Mouse (Mus musculus) heart, postnatal 25 days (tissue): ENCODE results near the gene Ctrc. TPM values are rescaled to one million over a fixed set of nuclear protein-coding genes. Genes with fewer than 3 reads are reported as not detected.

Experiments
- DNase-seq: peaks from one replicate; pipeline ENCODE4 v3.0.0; 2022; ENCODE audit warnings: low spot score
- intact Hi-C: fragments of 180-260 bp; cut with DNase I; formaldehyde crosslinking; loops from one replicate; pipeline ENCODE4 v1.15.1; 2025
- total RNA-seq, 2 experiments: library from RNA; stranded (reverse); gene quantifications; 2 replicates each; pipeline ENCODE4 v1.2.3; 2021

Gene Ctrc
- total RNA-seq, 2 experiments from 2014 or later, result not detected

GRCm38 (mm10) chr4:141869436-141870215 lies 23.5 kb upstream of the Ctrc start:
- intact Hi-C loops, result loop anchor here (5.0 kb wide), 1 partner anchor 48 kb away; no protein-coding TSS in a partner anchor
- no peak for DNase-seq

- no peak for DNase-seq
- intact Hi-C loops, result no loop called here
Measured at GRCm38 (mm10) chr4:141868051-141868450, 21.9 kb upstream of the Ctrc start.

GRCm38 (mm10) chr4:141867498-141867897 lies 21.3 kb upstream of the Ctrc start:
- no peak for DNase-seq

GRCm38 (mm10) chr4:141866933-141867490 lies 20.9 kb upstream of the Ctrc start:
- intact Hi-C loops, result no loop called here
- no peak for DNase-seq

More at GRCm38 (mm10) chr4:141867498-141867897, 21.3 kb upstream of the Ctrc start:
- intact Hi-C loops, result no loop called here

GRCm38 (mm10) chr4:141865600-141865999 lies 19.4 kb upstream of the Ctrc start:
- no peak for DNase-seq
- intact Hi-C loops, result no loop called here

- intact Hi-C loops, result no loop called here
Measured at GRCm38 (mm10) chr4:141865006-141865405, 18.8 kb upstream of the Ctrc start.

GRCm38 (mm10) chr4:141864506-141864905 lies 18.3 kb upstream of the Ctrc start:
- DNase-seq, result no peak
- intact Hi-C loops, result no loop called here

More at GRCm38 (mm10) chr4:141865006-141865405, 18.8 kb upstream of the Ctrc start:
- DNase-seq, result no peak

GRCm38 (mm10) chr4:141863726-141864280 lies 17.6 kb upstream of the Ctrc start:
- DNase-seq, result no peak
- intact Hi-C loops, result no loop called here

- no peak for DNase-seq
- intact Hi-C loops, result no loop called here
Measured at GRCm38 (mm10) chr4:141862867-141863266, 16.7 kb upstream of the Ctrc start.

- intact Hi-C loops, result no loop called here
- DNase-seq, result no peak
Measured at GRCm38 (mm10) chr4:141861591-141862295, 15.6 kb upstream of the Ctrc start.

GRCm38 (mm10) chr4:141860246-141860841 lies 14.2 kb upstream of the Ctrc start:
- intact Hi-C loops, result no loop called here
- DNase-seq, result no peak

- intact Hi-C loops, result no loop called here
- no peak for DNase-seq
Measured at GRCm38 (mm10) chr4:141859351-141859750, 13.2 kb upstream of the Ctrc start.

- DNase-seq, result no peak
- intact Hi-C loops, result no loop called here
Measured at GRCm38 (mm10) chr4:141858501-141858900, 12.3 kb upstream of the Ctrc start.

- intact Hi-C loops, result loop anchor here (1.0 kb wide), 1 partner anchor 101 kb away; no protein-coding TSS in a partner anchor
- DNase-seq, result peak; percentile 60
Measured at GRCm38 (mm10) chr4:141857422-141857930, 11.3 kb upstream of the Ctrc start.

GRCm38 (mm10) chr4:141853437-141853836 lies 7.3 kb upstream of the Ctrc start:
- DNase-seq, result no peak
- intact Hi-C loops, result loop anchor here (2.0 kb wide), 2 partner anchors 43 to 235 kb away; partner anchors contain the start of gene Tmem82

GRCm38 (mm10) chr4:141834536-141835095 lies 11.5 kb downstream of the Ctrc start:
- intact Hi-C loops, result no loop called here

GRCm38 (mm10) chr4:141833911-141834310 lies 12.2 kb downstream of the Ctrc start:
- intact Hi-C loops, result no loop called here
- DNase-seq, result no peak

More at GRCm38 (mm10) chr4:141834536-141835095, 11.5 kb downstream of the Ctrc start:
- DNase-seq, result no peak

GRCm38 (mm10) chr4:141831361-141831760 lies 14.8 kb downstream of the Ctrc start:
- no peak for DNase-seq
- intact Hi-C loops, result no loop called here

GRCm38 (mm10) chr4:141830381-141830780 lies 15.8 kb downstream of the Ctrc start:
- intact Hi-C loops, result no loop called here

More at GRCm38 (mm10) chr4:141830381-141830780, 15.8 kb downstream of the Ctrc start:
- DNase-seq, result no peak
